Mouse (Mus musculus) lung, embryonic 14.5 days (tissue): ENCODE results near the gene Rbm19. TPM values are rescaled to one million over a fixed set of nuclear protein-coding genes. Genes with fewer than 3 reads are reported as not detected.

Experiments
- ATAC-seq: fragments of 200-750 bp; cut with Nextera tagmentation; 2 replicates; pipeline ENCODE4 v1.8.0; 2017; ENCODE audit warnings: mild to moderate bottlenecking, moderate TSS enrichment, moderate library complexity; ENCODE audit not compliant: insufficient read depth
- DNase-seq: peaks from one replicate; pipeline ENCODE4 v3.0.0-alpha.2; 2015
- H3K27ac ChIP-seq: fragments of 300-500 bp; sonication (generic); 2 replicates; pipeline ENCODE4 v1.5.1; 2014; ENCODE audit warnings: low read depth, mild to moderate bottlenecking, moderate library complexity
- H3K27me3 ChIP-seq: fragments of 300-500 bp; sonication (generic); 2 replicates; pipeline ENCODE4 v1.6.1; 2014; ENCODE audit warnings: low read length, control low read depth; ENCODE audit not compliant: insufficient read depth
- H3K36me3 ChIP-seq: fragments of 300-500 bp; sonication (generic); 2 replicates; pipeline ENCODE4 v1.6.1; 2014; ENCODE audit warnings: control low read depth; ENCODE audit not compliant: insufficient read depth
- H3K4me1 ChIP-seq: fragments of 300-500 bp; sonication (generic); 2 replicates; pipeline ENCODE4 v1.6.1; 2014; ENCODE audit warnings: antibody characterized with exemption, control low read depth; ENCODE audit not compliant: insufficient read depth
- H3K4me2 ChIP-seq: fragments of 300-500 bp; sonication (generic); 2 replicates; pipeline ENCODE4 v1.6.1; 2014; ENCODE audit warnings: mild to moderate bottlenecking
- H3K4me3 ChIP-seq: fragments of 300-500 bp; sonication (generic); 2 replicates; pipeline ENCODE4 v1.5.1; 2014; ENCODE audit warnings: low read depth, low read length
- H3K9ac ChIP-seq: fragments of 300-500 bp; sonication (generic); 2 replicates; pipeline ENCODE4 v1.6.1; 2014
- H3K9me3 ChIP-seq: fragments of 300-500 bp; sonication (generic); 2 replicates; pipeline ENCODE4 v1.6.1; 2016; ENCODE audit warnings: low read depth, low read length, control low read depth
- CTCF ChIP-seq: IDR thresholded peaks from 2 replicates; pipeline ENCODE4 v1.5.1; 2016; ENCODE audit warnings: antibody characterized with exemption, low read depth
- WGBS: fragments of 180-500 bp; shearing (Covaris S2); extraction: QIAGEN DNeasy Blood & Tissue Kit; methylation state at CpG from one replicate; pipeline ENCODE4 v1.1.7; 2014; 5-methylcytosine and 5-hydroxymethylcytosine counted together
- polyA plus RNA-seq: library from polyadenylated mRNA; unstranded; fragments of >200 nt; fragmentation: Nextera tagmentation; extraction: Ambion mirVana; gene quantifications from 2 replicates; pipeline ENCODE4 v1.2.1, GENCODE M21; 2014

The Rbm19 gene
- polyA plus RNA-seq, 1 experiment from 2014 or later, result 23.0 TPM

DNA sequence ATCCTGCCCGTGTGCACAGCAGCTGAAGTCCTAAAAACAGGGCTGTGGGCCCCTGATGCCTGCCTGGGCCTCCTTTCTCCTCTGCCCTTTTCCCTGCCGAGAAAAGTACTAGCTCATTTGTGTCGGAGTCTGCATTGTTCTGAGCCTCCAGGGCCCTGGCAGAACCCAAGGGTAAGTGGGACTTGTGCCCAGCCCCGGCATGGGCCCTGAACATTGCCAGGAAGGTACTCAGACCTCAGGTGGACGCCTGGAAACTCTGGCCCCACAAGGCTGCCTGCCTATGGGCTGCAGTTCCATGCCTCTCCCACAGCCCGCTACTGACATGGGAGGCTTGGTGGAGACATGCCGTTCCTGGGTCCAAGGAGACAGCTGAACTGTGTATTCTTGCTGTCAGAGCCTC is 72.3 kb downstream of the Rbm19 start:
- ATAC-seq, result no peak
- Histone ChIP-seq H3K4me2 (no peak overlapping the region), H3K9me3 (no peaks in the 10 kb centered on the region), H3K27me3 (no peaks in the 10 kb centered on the region), H3K4me3 (no peak overlapping the region), H3K27ac (no peak overlapping the region), H3K36me3 (peaks cover 17% of the 10 kb centered on the region; the same call in 1 of the 2 replicates), H3K9ac (no peak overlapping the region), H3K4me1 (no peaks in the 10 kb centered on the region)
- 71% methylated on average over 7 of the region's 7 CpGs for WGBS
- TF ChIP-seq CTCF, result no peak
- no peak for DNase-seq

DNA sequence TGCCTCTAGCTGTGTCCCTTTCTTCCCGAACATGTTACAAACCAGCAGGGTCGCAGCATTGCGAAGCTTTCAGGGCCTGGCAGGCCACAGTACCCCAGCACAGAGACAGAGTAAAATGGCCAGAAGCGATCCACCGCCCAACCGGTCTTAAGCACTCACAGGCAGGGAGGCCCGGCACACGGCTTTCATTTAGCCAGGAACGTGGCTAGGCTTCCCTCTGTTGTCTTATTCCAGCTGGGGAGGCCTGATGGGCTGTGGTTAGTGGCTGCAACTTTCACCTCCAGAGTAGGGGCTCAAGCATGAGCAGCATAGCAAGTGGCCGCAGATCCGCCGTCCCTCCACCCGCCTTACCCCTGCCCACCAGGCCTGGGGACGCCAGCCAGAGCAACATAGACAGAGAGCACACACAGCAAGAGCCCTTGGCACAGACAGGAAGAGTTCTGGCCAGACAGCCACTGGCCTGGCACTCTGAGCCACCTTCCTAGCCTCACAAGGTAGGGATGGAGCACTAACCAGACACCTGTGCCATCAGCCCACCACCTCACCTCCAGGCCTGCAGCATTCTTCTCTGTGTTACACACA is 73.8 kb downstream of the Rbm19 start:
- Histone ChIP-seq H3K4me1 (0 out of 2 replicates have a peak, but pooled peaks cover 5% of the 10 kb centered on the region), H3K27me3 (no peaks in the 10 kb centered on the region), H3K9ac (no peak overlapping the region), H3K9me3 (no peaks in the 10 kb centered on the region), H3K4me3 (no peak overlapping the region), H3K27ac (no peak overlapping the region), H3K4me2 (no peak overlapping the region), H3K36me3 (peaks cover 20% of the 10 kb centered on the region; the same call in 1 of the 2 replicates)
- WGBS, result 87% methylated on average over 14 of the region's 14 CpGs
- no peak for ATAC-seq
- no peak for DNase-seq
- TF ChIP-seq CTCF, result no peak

DNA sequence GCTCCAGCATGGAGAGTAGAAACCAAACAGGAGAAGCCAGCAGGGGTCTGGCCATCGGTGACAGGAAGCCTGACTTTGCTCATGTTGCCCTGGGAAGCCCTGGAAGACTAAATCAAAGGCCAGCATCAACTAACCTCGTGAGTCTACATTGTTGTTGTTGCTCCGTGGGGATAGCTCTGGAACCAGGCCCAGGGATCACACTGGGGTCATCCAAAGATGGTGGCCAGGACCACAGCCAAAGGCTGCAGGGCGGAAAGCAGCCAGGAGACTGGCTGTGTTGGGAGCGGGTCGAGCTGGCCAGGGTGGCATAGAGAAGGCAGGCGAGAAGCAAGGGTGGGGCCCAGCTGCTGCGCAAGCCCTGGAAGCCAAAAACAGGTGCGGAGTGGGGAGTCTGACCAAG is 75.4 kb downstream of the Rbm19 start:
- Histone ChIP-seq H3K4me1 (0 out of 2 replicates have a peak, but pooled peaks cover 8% of the 10 kb centered on the region), H3K9ac (no peak overlapping the region), H3K36me3 (peaks cover 20% of the 10 kb centered on the region; the same call in 1 of the 2 replicates), H3K4me2 (no peak overlapping the region), H3K27ac (no peak overlapping the region), H3K4me3 (no peak overlapping the region), H3K9me3 (no peaks in the 10 kb centered on the region), H3K27me3 (no peaks in the 10 kb centered on the region)
- no peak for TF ChIP-seq CTCF
- DNase-seq (no peak), ATAC-seq (no peak)
- 79% methylated on average over 9 of the region's 9 CpGs for WGBS

DNA sequence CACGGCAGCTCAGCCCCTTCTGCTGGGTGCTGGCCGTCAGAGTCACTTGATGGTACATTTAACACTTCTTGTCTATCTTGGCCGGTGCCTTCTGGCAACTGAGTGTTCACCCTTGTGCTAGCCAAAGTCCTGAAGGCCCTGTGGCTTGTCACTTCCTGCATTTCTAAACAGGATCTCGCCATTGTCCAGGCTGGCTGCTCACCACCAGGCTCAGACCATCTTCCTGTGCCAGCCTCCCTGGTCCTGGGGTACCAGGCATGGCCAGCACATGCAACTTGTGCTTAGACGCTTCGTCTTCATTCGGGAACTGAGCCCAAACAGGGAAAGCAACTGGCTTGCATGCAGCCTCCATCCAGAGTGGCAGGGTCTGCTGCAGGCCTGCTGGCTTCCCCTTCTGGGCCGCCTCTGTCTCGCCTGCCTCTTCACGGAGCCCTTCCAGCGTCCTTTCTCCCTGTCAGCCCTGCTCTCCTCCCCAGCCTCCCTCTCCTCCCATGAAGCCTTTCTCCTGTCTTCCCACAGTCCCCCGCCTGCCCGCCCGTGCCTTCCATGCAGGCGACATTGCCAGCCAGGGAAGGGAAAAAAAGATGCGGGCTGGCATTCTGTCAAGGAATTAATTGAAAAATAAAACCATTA is 78.2 kb downstream of the Rbm19 start:
- H3K9me3 ChIP-seq, result no peaks in the 10 kb centered on the region
- peaks cover 23% of the 10 kb centered on the region; the same call in 1 of the 2 replicates for H3K36me3 ChIP-seq
- H3K4me3 ChIP-seq, result no peak overlapping the region
- peak; percentile 56 for DNase-seq
- H3K27ac ChIP-seq, result no peak overlapping the region
- H3K27me3 ChIP-seq, result no peaks in the 10 kb centered on the region
- peak overlapping the region; percentile 29; the same call in 1 of the 2 replicates for H3K4me2 ChIP-seq
- 0 out of 2 replicates have a peak, but pooled peaks have one; percentile 30 for ATAC-seq
- TF ChIP-seq CTCF, result no peak
- H3K9ac ChIP-seq, result no peak overlapping the region
- H3K4me1 ChIP-seq, result 0 out of 2 replicates have a peak, but pooled peaks cover 8% of the 10 kb centered on the region
- WGBS, result 44% methylated on average over 16 of the region's 16 CpGs

DNA sequence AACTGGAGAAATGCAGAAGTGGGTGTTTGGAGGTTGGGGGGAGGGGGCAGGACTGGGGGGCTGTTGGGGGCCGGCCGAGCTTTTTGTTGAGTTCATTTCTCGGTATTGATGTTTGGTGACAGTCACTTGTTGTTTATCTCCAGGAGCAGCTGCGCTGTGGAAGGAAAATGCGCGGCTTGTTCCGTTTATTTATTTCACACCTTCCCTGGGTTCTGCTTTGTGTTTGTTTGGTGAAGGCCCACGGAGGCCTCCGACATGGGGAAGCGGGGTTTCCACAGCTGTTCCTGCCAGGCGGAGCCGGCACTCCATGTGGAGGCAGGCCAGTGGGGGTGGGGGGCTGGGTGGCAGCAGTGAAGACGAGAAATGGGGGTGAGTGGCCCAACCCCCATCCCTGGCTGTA is 78.7 kb downstream of the Rbm19 start:
- Histone ChIP-seq H3K4me1 (0 out of 2 replicates have a peak, but pooled peaks cover 8% of the 10 kb centered on the region), H3K4me3 (no peak overlapping the region), H3K27me3 (no peaks in the 10 kb centered on the region), H3K36me3 (peaks cover 28% of the 10 kb centered on the region; the same call in 1 of the 2 replicates), H3K9me3 (no peaks in the 10 kb centered on the region), H3K4me2 (peak overlapping the region; percentile 29; the same call in 1 of the 2 replicates), H3K9ac (no peak overlapping the region; the same call in 1 of the 2 replicates), H3K27ac (no peak overlapping the region)
- peak; percentile 47 for DNase-seq
- 21% methylated on average over 13 of the region's 13 CpGs for WGBS
- no peak for TF ChIP-seq CTCF
- ATAC-seq, result no peak

DNA sequence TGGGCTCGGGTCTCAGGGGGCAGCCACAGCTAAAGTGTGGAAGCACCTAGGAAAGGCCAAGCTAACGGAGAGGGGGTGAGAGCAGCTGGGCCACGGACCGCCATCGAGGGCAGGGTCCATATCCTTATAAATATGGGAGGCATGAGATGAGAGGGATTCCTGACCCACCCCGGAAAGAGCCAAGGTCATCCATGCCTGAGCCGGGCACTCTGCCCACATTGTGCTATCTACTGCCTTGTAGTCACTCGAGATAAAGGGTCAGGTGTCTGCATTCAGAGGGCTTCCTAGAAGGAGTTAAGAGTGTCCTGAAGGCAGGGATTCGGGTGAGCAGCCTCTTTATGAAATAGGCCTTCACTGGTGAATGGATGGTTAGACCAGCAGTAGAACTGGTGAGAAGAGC is 80.6 kb downstream of the Rbm19 start:
- ATAC-seq (no peak), DNase-seq (no peak)
- H3K4me2 ChIP-seq, result no peak overlapping the region
- H3K9me3 ChIP-seq, result no peaks in the 10 kb centered on the region
- no peak overlapping the region for H3K4me3 ChIP-seq
- no peak for TF ChIP-seq CTCF
- no peaks in the 10 kb centered on the region for H3K27me3 ChIP-seq
- H3K36me3 ChIP-seq, result peaks cover 28% of the 10 kb centered on the region; the same call in 1 of the 2 replicates
- H3K27ac ChIP-seq, result no peak overlapping the region
- H3K4me1 ChIP-seq, result 0 out of 2 replicates have a peak, but pooled peaks cover 8% of the 10 kb centered on the region
- H3K9ac ChIP-seq, result no peak overlapping the region
- WGBS, result 78% methylated on average over 9 of the region's 9 CpGs

DNA sequence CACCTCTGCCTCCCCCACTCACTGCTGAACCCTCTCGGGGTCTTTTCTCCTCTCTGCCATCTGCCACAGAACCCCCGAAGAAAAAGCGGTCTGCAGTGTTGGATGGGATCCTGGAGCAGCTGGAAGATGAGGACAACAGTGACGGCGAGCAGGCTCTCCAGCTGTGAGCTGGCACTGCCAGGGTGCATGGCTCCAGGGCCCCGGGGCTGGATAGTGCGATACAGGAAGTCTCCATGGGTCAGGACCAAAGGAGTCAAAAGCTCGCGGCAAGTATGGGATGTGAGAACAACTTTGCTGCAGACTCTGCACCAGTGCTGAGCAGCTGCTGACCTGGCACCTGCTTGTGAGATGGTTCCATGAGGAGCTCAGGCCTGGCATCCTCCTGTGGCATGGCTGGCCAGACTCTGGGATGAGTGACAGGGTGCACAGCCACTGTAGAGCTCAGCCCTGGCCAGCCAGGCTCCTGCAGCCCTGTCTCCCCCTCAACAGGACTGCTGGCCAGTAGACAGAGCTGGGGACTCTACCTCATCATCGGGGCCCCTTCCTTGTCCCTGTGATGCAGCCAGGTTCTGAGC is 81.6 kb downstream of the Rbm19 start:
- no peaks in the 10 kb centered on the region for H3K9me3 ChIP-seq
- no peak for TF ChIP-seq CTCF
- peaks cover 26% of the 10 kb centered on the region; the same call in 1 of the 2 replicates for H3K36me3 ChIP-seq
- no peak overlapping the region for H3K9ac ChIP-seq
- ATAC-seq, result no peak
- no peak for DNase-seq
- H3K27me3 ChIP-seq, result no peaks in the 10 kb centered on the region
- 87% methylated on average over 10 of the region's 10 CpGs for WGBS
- H3K4me3 ChIP-seq, result no peak overlapping the region
- no peak overlapping the region for H3K27ac ChIP-seq
- no peak overlapping the region for H3K4me2 ChIP-seq
- H3K4me1 ChIP-seq, result 0 out of 2 replicates have a peak, but pooled peaks cover 8% of the 10 kb centered on the region
